Mouse (Mus musculus) splenic B cell, adult 2 months (primary cell): Measurements from ENCODE around the gene Gm20521.
A peak's percentile ranks its signal among the peaks of the same experiment; 100 is the strongest.

Experiments
- DNase-seq: peaks from one replicate; pipeline ENCODE4 v3.0.0-alpha.2; 2011; ENCODE audit warnings: low read depth, low spot score
- H3K27me3 ChIP-seq: 2 replicates; pipeline ENCODE4 v1.6.1; 2012; ENCODE audit warnings: mild to moderate bottlenecking, low read length, moderate library complexity, mixed read lengths; ENCODE audit not compliant: control insufficient read depth, poor library complexity, insufficient read depth, severe bottlenecking
- H3K36me3 ChIP-seq: 2 replicates; pipeline ENCODE4 v1.6.1; 2012; ENCODE audit warnings: mild to moderate bottlenecking, low read length, moderate library complexity, mixed read lengths; ENCODE audit not compliant: control insufficient read depth, poor library complexity, insufficient read depth, severe bottlenecking

Gm20521 gene

DNA sequence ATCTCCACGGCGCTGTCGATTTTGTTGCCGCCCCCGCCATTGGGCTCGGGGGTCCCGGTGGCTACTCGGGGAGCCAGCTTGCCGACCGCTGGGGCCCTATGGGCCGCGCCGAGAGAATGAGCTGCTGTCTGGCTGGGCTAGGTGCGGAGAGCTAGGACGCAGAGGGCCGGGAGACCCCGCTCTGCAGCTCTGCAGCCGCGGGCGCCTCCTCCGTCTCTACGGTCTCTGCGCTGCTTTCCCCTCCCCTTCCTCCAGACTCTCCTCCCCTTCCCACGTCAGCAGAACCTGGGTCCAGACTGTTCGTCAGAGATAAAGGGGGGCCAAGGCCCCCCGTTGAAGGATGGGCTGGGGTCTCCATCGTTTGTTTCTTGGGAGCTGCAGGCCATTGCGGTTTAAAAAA lies 29.6 kb downstream of the Gm20521 start, which contains the start of gene Slc22a17:
TSS of gene Slc22a17 (minus strand) at position 247 of the 400 bp plus-strand sequence.
- DNase-seq, result peak; percentile 49
- Histone ChIP-seq H3K36me3 (no peaks in the 10 kb centered on the region), H3K27me3 (no peaks in the 10 kb centered on the region)

DNA sequence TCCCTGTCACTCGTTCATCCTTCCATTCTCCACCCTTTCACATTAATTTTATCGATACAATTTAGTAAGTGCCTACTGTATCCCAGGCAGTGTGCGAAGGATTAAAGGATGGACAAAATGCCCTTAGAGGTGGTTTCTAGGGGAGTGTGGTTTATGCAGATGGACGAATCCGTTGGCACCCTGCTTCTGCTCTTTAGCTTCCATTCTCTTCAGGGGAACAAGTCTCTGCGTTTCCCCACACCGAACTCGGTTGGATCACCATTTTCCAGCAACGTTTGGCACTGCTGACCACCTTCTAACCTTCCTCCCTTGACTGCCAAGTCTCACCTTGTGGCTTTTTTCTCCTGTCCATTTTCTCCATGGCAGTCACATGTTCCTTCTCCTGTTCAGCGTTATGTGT lies 30.1 kb downstream of the Gm20521 start:
- Histone ChIP-seq H3K36me3 (no peaks in the 10 kb centered on the region), H3K27me3 (no peaks in the 10 kb centered on the region)
- DNase-seq, result no peak

DNA sequence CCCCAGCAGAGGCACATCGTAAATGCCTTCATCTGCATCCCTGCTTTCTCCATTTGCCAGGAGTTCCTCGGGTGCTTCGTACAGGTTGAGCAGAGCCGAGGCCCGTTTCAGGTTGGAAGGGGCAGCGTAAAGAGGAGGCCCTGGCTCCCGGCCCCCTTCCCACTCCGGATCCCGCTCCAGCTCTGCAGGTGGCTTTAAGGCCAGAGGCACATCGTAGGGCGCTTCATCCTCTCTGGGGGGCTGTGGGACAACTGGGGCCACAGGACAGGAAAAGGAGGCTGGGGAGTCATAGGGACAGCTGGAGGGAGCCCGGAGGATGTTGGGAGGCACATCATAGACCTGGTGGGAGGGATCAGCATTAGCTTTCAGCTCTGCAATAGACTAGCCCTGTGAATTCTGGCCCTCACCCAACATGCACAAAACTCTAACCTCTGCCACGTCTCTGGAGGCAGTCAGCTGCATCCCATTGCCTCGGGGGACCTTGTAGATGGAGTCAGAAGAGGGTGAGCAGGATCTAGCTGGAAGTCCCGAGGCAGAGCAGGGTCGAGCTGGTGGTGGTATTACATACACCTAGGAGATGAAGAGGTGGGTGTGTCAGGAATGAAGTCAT lies 36.9 kb downstream of the Gm20521 start:
- H3K36me3 ChIP-seq, result no peaks in the 10 kb centered on the region
- no peak for DNase-seq
- H3K27me3 ChIP-seq, result no peaks in the 10 kb centered on the region; the same call in 1 of the 2 replicates

DNA sequence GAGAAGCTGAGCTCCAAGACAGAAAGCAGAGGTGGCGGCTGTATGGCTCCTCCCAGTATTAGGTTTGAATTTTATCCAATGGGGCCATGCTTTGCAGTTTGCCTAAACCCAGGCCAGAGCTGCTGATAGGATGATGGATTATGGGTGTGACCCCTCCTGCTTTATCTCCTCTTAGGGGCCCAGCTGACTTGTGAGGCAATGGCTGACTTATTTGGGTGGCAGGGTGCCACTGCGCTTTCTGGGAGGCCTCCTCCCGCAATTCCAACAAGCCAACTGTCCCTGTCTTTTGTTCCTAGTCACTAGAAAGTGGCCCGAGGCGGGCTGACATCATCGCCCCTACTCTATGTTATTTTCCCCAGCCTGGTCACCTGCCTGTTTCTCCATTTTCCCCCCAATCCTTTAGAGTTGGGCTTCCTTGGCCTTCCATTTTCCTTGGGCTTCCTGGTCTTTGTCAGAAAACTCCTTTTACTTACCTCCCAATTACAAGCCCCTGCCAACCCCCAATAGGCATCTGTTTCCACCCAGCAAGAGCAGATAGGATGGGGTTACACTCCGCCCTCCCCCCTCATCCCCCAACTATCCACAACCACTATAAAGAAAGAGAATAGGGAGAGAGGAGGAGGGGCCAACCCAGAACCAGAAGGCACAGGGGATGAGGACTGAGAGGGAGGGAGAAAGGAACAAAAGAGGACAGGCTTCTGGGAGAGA lies 41.6 kb downstream of the Gm20521 start:
- no peaks in the 10 kb centered on the region; the same call in 1 of the 2 replicates for H3K27me3 ChIP-seq
- no peaks in the 10 kb centered on the region for H3K36me3 ChIP-seq
- DNase-seq, result no peak

DNA sequence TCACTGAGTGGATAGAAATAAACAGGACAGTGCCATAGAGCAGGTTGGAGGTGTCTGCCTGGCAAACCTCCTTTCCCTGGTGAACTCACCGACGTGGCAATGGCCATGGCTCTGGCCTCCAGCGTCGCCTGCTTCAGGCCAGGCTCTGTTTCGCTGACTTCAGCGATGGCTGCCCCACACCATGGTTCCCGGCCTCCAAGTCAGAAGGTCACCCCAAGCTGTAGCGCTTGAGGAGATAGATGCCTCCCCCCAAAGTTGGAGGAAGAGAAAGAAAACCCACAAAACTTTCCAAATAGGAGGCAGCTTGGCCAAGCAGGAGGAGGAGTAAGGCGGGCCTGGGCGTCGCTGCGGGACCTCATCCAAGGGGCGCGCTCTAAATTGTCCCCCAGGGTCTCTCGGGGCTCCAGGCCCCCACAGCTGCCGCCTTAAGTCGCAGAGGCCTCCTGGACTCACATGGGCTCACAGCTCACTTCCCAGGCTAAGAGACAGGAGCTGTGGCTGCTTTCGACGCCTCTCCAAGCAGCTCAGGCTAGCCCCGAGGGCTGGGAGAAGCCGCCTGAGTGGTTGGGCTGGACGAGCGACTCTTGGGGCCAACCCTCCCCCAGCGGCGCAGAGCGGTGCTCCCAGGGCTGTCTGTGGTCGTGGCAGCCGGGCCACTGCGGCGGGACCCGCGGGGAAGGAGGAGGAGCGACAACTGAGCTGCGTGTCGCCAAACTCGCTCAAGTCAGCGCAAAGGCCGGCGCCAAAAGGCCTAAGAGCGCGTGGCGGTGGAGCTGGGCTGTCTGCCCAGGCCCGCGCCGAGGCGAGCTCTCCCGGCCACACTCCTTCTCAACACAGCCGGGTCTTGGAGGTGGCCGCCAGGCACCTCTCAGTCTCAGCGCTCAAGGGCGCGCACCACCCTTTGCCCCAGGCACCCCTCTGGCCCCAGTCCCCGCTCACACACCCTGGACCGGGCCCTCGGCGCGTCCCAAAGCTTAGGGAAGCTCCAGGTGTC lies 42.4 kb downstream of the Gm20521 start, which contains the start of gene Efs:
TSS of gene Efs (minus strand) at position 778 of the 994 bp plus-strand sequence.
- no peaks in the 10 kb centered on the region for H3K36me3 ChIP-seq
- no peaks in the 10 kb centered on the region; the same call in 1 of the 2 replicates for H3K27me3 ChIP-seq
- no peak for DNase-seq

DNA sequence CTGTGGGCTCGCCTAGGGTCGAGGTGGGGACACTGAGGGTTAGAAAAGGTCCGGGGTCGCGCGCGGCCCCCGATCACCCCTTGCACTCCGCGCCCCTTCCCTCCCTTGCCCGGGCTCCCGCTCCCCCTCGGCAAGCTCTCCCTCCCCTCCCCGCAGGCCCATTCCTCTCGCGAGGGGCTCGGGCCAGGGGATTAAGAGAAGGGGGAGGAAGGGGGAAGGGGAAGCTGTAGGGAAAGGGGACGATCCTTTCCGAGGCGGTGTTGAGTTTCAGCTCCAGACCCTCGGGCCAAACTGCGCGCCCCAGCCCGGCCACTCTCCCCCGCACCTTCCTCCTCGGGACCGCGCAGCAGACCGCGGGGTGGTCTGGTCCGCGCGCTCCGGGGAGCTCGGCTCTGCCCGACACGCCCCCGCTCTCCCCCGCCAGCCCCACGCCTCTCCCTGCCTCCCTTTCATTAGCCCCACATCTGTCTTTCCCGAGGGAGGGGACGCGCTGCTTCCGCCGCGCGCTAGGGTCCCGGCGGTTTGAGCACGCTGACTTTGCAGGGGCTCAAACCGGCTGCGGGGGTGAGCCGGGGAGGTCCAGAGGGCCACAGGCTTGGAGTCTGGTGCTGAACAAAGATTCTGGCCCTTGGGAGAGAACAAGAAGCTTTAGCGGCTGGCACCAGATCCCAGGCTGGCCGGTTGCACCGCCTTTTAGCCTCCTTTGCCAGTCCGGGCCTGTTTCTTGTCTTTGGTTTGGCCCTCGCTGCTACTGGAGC lies 43.3 kb downstream of the Gm20521 start:
- H3K27me3 ChIP-seq, result no peaks in the 10 kb centered on the region; the same call in 1 of the 2 replicates
- H3K36me3 ChIP-seq, result no peaks in the 10 kb centered on the region
- no peak for DNase-seq

DNA sequence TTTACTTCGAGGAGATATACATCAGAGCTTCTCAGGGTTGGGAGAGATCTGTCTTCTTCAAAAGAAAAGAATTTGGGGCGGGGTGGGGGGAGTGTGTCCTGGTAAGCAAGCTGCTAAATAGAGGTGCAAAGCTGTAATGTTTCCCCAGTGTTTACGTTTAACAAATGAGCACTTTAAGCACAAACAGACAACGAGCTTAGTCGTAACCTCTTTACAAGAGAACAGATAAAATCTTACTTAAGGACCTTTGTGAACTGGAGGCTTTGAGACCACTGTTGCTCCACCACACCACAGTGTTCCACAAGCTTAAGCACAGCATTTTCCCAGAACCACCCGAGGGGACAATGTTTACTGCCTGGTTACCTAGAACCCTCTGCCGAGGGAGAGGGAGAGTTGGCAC lies 44.1 kb downstream of the Gm20521 start:
- H3K36me3 ChIP-seq, result no peaks in the 10 kb centered on the region
- no peaks in the 10 kb centered on the region; the same call in 1 of the 2 replicates for H3K27me3 ChIP-seq
- no peak for DNase-seq

DNA sequence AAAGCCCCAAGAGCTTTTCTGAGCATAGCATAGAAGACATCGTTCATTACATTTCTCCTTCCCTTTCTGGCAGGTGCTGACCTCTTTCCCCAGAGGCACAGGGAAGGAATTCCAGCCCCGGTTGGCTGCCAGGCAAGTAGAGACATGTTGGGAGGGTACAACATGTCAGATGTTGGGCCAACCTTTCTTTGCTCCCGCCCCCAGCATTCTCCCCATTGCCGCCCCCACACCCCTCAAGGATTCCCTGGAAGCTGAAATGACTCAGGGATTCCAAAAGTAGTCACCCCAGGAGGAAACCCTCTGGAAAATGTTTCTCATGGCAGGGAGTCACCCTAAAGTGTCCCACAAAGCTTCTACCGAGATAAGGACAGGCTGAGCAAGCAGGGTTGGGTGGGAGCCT lies 46.6 kb downstream of the Gm20521 start:
- Histone ChIP-seq H3K36me3 (no peaks in the 10 kb centered on the region), H3K27me3 (no peaks in the 10 kb centered on the region)
- DNase-seq, result no peak

DNA sequence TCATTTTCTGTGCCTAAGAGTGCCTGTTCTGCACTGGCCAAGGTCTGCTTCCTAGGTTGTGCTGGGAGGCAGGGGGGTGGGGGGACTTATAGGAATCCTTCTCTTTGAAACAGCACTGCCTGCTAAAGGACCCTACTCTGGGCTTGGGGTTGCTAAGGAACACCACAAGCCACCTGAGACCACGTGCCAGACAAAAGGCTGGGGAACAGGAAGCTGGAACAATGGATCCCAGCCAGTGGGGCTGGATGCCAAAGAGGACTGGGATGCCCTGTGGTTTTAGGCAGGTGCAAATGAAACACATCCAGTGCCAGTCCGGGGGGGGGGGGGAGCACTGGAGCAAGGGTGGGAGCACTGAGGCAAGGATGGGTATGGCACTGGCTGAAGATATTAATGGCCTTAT lies 47.2 kb downstream of the Gm20521 start:
- H3K36me3 ChIP-seq, result no peaks in the 10 kb centered on the region
- no peaks in the 10 kb centered on the region for H3K27me3 ChIP-seq
- no peak for DNase-seq

DNA sequence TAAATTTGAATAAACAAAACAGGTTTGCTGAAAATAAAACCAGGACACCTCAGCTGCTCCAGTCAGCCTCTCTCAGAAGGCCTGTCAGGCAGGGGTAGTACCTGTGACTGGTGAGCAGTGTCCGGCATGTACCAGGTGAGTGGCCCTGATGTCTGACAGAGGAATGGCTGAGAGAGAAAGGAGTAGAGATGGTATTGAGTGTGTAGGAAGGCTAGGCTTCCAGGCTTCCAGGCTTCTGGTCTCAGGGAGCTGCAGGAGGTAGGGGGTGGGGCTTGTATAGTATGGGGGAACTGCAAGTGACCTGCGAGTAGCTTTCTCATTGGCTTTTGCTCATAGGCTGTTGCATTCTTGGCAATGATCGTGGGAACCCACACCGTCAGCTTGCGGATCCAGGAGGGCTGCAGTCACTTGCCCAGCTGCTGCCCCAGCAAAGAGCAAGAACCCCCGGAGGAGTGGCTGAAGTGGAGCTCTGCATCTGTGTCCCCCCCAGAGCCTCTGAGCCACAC lies 49.5 kb downstream of the Gm20521 start, which contains the start of gene Il25:
TSS of gene Il25 (plus strand) at position 51 of the 506 bp plus-strand sequence.
- Histone ChIP-seq H3K36me3 (no peaks in the 10 kb centered on the region), H3K27me3 (no peaks in the 10 kb centered on the region)
- DNase-seq, result no peak

DNA sequence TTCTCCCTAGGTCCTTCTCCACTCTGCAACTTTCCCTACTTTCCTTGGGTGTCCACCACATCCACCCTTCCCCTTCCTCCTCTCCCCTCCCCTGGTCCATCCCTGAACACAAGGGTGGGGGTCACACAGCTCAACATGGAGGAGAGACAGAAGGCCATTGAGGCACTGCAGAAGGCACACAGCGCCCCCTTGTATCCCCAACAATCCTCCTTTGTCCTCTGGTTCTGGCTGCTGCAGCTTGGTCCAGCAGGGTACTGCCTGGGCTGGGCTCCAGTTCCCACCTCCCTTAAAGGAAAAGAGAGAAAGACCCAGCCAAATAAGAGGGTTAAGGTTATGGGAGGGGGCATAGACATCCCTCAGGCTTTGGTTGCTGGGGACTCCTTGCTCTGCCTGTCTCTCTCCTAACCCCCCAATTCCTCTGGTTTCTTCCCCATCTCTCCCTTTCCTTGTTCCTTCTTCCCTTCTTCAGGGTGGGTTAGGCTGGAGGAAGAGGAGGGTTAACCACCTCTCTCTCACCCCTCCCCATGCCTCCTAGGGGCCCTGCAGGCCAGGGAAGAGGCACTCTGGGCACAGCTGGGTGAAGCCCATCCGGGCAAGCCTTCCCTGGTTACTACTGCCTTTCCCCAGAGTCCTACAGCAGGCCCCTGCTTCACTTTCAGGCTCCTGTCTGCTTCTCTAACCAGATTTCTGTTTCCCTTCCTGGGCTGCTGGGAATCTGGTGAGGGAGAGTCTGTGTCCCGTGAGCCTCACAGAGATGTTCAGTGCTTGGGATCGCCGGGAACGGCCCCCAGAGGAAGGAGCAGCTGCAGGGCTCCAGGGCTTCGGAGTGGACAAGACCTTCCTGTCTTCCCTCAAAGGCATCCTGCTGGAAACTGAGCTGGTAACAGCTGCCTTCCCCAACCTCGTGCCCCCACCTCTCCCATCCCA lies 52.9 kb downstream of the Gm20521 start, which contains the start of gene Cmtm5:
TSS of gene Cmtm5 (plus strand) at position 358 of the 927 bp plus-strand sequence.
- no peak for DNase-seq
- Histone ChIP-seq H3K27me3 (no peaks in the 10 kb centered on the region), H3K36me3 (no peaks in the 10 kb centered on the region)

DNA sequence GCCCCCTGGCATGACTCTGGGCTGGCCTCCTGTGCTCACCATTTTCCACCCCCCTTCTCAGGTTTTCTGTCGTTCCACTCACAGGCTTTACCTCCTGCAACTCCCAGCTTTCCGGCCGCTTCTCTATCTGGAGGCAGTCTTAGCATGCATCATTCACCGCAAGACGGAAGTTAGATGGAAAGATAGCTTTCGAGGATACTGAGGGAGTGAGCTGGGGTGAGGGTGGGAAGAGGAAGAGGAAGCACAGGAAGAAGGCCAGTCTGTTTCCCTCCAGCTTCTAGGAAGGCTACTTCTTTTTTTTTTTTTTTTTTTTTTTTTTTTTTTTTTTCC lies 53.6 kb downstream of the Gm20521 start:
- no peak for DNase-seq
- Histone ChIP-seq H3K36me3 (no peaks in the 10 kb centered on the region), H3K27me3 (no peaks in the 10 kb centered on the region)
